Mouse (Mus musculus) cerebellum, adult 18-20 months (tissue): ENCODE measurements around the gene Foxp1.

Experiments
- DNase-seq, 2 experiments: peaks; one replicate each; pipeline ENCODE4 v3.0.0; 2021

Foxp1 gene

GRCm38 (mm10) chr6:98901259-98901658, 621.3 kb downstream of the Foxp1 start:
- no peak for DNase-seq

DNA sequence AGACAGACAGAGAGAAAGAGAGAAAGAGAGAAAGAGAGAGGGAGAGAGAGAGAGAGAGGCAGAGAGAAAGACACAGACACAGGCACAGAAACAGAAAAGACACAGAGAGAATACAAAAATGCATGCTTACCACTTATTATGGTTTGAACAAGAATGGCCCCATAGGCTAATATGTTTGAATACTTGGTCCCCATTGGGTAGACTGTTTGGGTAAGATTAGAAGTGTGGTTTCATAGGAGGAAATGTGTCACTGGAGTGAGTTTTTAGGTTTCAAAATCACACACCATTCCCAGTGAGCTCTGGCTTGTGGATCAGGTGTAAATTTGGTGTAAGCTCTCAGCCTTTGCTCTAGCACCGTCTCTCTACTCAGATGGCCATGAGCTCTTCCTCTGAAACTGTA, 644.3 kb downstream of the Foxp1 start:
- no peak for DNase-seq

GRCm38 (mm10) chr6:98876401-98876800, 646.1 kb downstream of the Foxp1 start:
- DNase-seq: no peak
